Mouse (Mus musculus) adrenal gland (tissue): ENCODE measurements around the gene Slc8b1.

Experiments used
- intact Hi-C: fragments of 180-260 bp; cut with DNase I; formaldehyde crosslinking; loops from one replicate; pipeline ENCODE4 v1.15.1; 2025
- long read RNA-seq, 2 experiments: library from polyadenylated mRNA; unstranded; transcript quantifications; one replicate each; pipeline ENCODE4 v2.0.0; 2020; ENCODE audit warnings: borderline replicate concordance in 1 of 2; ENCODE audit not compliant: insufficient replicate concordance in 1 of 2

Gene Slc8b1
- long read RNA-seq, experiment 1, transcript Slc8b1-201 (16 exons, 2,898 nt) = major isoform, 5 of 7 reads
- long read RNA-seq, experiment 1, partial matches to known transcripts = 0 of 7 reads
- long read RNA-seq, experiment 1, other reads (novel, unspliced or antisense) = 1 of 7 reads
- long read RNA-seq, experiment 2, partial matches to known transcripts = 2 of 8 reads
- long read RNA-seq, experiment 2, other reads (novel, unspliced or antisense) = 3 of 8 reads

GRCm38 (mm10) chr5:120510982-120511642, at the start of gene Slc8b1:
Gene Slc8b1 (plus strand): TSS chr5:120511168.
- intact Hi-C loops = no loop called here

DNA sequence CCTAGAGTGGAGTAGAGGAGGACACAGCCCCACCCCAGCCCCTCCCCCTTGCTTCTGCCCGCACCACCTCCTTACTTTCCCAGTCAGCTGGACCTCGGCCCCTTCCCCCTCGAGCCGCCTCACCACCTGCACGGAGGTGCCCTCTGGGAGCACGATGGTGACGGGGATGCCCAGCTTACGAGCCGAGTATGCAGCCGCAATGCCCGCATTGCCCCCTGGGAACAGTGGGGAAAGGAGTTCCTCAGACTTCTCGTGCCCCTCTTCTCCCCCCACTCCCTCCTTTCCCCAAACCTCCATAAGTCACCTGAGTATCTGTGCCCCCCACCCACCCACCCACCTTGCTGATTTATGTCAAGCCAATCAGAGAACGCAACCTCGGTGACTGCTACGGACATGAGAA, 49.1 kb upstream of the Slc8b1 start:
- intact Hi-C loops = no loop called here

GRCm38 (mm10) chr5:120464321-120464720, 46.6 kb upstream of the Slc8b1 start:
- intact Hi-C loops = no loop called here

- intact Hi-C loops = no loop called here
Observed at GRCm38 (mm10) chr5:120465062-120465461, 45.9 kb upstream of the Slc8b1 start.

DNA sequence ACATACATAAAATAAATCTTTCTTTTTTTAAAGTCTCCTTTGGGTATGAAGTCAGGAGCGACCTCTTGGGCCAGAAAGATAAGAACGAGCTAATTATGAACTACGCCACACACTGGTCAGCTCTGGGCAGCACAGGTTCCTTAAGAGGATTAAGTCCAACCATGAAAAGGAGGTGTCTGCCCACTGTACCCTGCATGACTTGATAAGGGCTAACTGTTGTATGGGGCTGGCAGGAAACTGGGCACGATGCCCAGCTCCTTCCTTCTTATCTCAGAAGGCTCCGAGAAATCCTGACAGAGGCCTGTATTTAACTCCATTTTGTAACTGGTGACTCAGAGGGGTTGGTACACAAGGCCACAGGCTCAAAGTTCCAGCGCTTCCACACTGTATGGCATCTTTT, 45.1 kb upstream of the Slc8b1 start:
- intact Hi-C loops = no loop called here

GRCm38 (mm10) chr5:120467026-120467425, 43.9 kb upstream of the Slc8b1 start:
- intact Hi-C loops = no loop called here

- intact Hi-C loops = no loop called here
Observed at GRCm38 (mm10) chr5:120468336-120468735, 42.6 kb upstream of the Slc8b1 start.

- intact Hi-C loops = no loop called here
Observed at GRCm38 (mm10) chr5:120468830-120469229, 42.1 kb upstream of the Slc8b1 start.

DNA sequence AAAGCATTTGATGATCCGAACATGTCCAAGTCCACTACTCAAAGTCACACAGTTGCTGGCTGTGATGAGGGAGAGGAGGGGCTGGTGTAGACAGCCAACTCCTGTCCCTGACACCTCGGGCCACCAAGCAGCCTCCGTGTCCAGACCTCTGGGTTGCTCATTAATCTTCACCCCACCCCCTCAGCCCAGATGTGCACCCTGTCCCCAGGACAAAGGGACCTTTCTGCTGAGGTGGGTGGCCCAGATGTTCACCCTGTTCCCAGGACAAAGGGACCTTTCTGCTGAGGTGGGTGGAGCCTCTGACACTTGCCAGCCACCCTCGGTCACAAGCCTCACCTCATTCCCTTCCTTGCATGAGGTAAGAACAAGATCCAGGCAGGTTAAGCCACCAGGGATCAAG, 39.4 kb upstream of the Slc8b1 start:
- intact Hi-C loops = no loop called here

GRCm38 (mm10) chr5:120472770-120473169, 38.2 kb upstream of the Slc8b1 start, which contains the start of gene Sdsl:
Gene Sdsl (minus strand): TSS chr5:120472810.
- intact Hi-C loops = no loop called here

- intact Hi-C loops = no loop called here
Observed at GRCm38 (mm10) chr5:120473361-120473760, 37.6 kb upstream of the Slc8b1 start.

DNA sequence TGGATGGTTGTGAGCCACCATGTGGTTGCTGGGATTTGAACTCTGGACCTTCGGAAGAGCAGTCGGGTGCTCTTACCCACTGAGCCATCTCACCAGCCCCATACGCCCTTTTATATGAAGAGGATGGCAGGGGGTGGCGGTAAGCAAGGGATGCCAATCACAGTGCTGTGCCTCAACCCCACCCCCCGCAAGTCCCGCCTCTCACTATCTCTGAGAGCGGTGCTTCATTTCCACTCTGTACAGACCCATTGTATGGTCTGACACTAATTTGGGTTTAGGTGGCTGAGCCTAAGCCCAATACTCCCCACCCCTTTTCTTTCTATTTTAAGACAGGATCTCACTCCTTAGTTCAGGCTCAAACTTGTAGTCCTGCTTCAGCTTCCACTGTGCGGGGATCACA, 35.1 kb upstream of the Slc8b1 start:
- intact Hi-C loops = no loop called here

DNA sequence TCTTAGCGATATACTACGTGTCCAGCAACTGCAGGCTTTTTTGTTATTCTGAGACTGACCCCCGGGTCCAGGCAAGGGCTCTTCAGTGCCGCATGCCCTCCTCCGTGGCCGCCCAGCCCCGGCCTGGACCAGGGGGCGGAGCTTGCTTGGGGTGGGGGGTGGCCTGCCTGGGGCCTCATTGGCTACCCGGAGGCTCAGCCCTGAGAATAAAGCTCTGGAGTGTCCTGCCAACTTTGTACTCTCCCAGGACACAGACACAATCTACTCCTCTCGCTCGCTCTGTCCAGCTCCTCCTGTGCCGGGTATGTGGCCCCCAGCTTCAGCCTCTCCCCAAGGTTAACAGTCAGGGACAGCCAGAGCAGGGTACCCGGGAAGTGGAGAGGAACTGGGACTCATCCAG, 34.7 kb upstream of the Slc8b1 start, which contains the start of gene Sds:
TSS of gene Sds (plus strand) at position 231 of the 400 bp plus-strand sequence.
- intact Hi-C loops = no loop called here

- intact Hi-C loops = no loop called here
Observed at GRCm38 (mm10) chr5:120477993-120478392, 33.0 kb upstream of the Slc8b1 start.

DNA sequence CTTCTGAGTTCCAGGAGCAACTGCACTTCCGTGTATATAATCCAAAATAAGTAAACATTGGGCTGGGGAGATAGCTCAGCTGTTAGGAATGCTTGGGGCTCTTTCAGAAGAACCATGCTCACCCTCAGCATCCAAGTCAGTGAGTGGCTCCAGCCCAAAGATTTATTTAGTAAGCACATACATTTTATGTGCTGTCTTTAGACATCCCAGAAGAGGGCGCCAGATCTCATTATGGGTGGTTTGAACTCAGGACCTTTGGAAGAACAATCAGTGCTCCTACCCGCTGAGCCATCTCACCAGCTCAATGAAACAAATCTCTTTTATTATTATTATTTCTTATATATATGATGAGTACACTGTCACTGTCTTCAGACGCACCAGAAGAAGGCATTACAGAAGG, 31.4 kb upstream of the Slc8b1 start:
- intact Hi-C loops = no loop called here

GRCm38 (mm10) chr5:120481205-120481604, 29.8 kb upstream of the Slc8b1 start:
- intact Hi-C loops = no loop called here

- intact Hi-C loops = no loop called here
Observed at GRCm38 (mm10) chr5:120483399-120483798, 27.6 kb upstream of the Slc8b1 start.

DNA sequence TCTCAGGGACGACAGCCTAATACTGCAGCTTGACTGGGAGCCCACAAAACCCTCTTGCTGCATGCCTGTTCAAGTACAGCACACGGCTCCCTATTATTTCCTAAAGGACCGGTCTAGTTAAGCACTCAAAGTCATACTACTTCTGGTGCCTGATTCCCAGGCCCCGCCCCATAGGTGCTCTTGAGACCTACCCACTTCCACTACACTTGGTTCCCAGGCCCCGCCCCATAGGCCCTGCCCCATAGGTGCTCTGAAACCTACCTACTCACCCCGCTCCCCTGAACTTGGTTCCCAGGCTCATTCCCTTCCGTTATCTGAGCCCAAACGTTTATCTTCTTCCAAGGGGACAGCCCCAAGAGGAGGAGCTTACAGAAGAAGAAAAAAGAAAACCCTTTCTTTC, 23.1 kb upstream of the Slc8b1 start:
- intact Hi-C loops = no loop called here

- intact Hi-C loops = no loop called here
Observed at GRCm38 (mm10) chr5:120490679-120491192, 20.2 kb upstream of the Slc8b1 start.

GRCm38 (mm10) chr5:120492437-120492836, 18.5 kb upstream of the Slc8b1 start:
- intact Hi-C loops = no loop called here

GRCm38 (mm10) chr5:120493440-120493839, 17.5 kb upstream of the Slc8b1 start:
- intact Hi-C loops = no loop called here

DNA sequence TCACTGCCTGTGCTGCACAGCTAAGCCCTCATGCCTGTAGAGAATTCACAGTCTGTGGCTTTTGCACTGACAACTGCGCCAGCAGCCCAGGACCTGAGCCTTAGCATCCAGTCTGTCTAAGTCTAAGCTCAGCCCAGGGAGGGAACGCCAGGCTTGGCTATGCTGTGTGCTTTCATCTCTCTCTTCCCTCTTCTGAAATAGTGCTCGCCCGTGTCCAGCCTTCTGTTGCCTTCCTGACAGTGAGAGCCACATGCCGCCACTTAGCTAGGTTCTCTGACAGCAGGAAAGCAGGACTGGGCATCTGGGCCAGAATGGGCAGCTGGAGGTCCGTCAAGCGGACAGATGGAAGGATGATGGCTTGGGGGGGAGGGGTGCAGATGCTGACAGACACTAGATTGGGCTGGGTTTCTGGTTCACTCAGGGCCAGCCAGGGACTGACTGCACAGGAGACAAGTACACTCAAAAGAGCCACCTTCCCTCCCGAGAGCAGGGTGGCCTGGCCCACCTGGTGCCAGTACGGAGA, 17.0 kb upstream of the Slc8b1 start:
- intact Hi-C loops = no loop called here
